Comparison of ENCODE assay signal across 13 mouse cellular contexts in genomic region chr19:16252696-16253095, GRCm38 (mm10).
A peak's percentile ranks its signal among the peaks of the same experiment; 100 is the strongest.
DNase-seq lines count a peak whose midpoint lies in the region; ATAC-seq and TF ChIP-seq lines count a peak whose summit lies in the region.
"Had no signal": no experiment of that assay in that cellular context is flagged by ENCODE, and none has a peak within 500 bp of the region (broad histone marks: within the 10 kb centered on the region; RNA-seq: fewer than 3 reads in every experiment).

No protein-coding gene starts in this region.

- H3K36me3 ChIP-seq in hindbrain, embryonic 14.5 days (replicated peaks; ENCODE audit: control insufficient read depth, insufficient read depth) = no peaks in the 10 kb centered on the region
- H3K36me3 ChIP-seq in hindbrain, postnatal 0 days (ENCODE audit: insufficient read depth, low read length) = no peaks in the 10 kb centered on the region
- H3K36me3 ChIP-seq: liver, embryonic 13.5 days; midbrain, embryonic 15.5 days had no signal

- H3K27ac ChIP-seq in hindbrain, embryonic 14.5 days = peak overlapping the region; percentile 23; the same call in 1 of the 2 replicates
- no peak overlapping the region for H3K27ac ChIP-seq in hindbrain, postnatal 0 days
- H3K27ac ChIP-seq: liver, embryonic 13.5 days; midbrain, embryonic 15.5 days had no signal

- no peak for TF ChIP-seq CTCF in hindbrain, postnatal 0 days (IDR thresholded peaks at IDR 0.05; ENCODE audit: low read depth)

- no peaks in the 10 kb centered on the region for H3K9me3 ChIP-seq in hindbrain, embryonic 14.5 days (ENCODE audit: control insufficient read depth, low read length)
- H3K9me3 ChIP-seq in hindbrain, postnatal 0 days (ENCODE audit: low read length) = no peaks in the 10 kb centered on the region
- H3K9me3 ChIP-seq: liver, embryonic 13.5 days; midbrain, embryonic 15.5 days had no signal

- no peak overlapping the region for H3K4me2 ChIP-seq in hindbrain, embryonic 14.5 days (replicated peaks)
- H3K4me2 ChIP-seq in hindbrain, postnatal 0 days (ENCODE audit: low read depth, low read length) = no peak overlapping the region
- H3K4me2 ChIP-seq: liver, embryonic 13.5 days; midbrain, embryonic 15.5 days had no signal

- DNase-seq in hindbrain, embryonic 14.5 days (ENCODE audit: low spot score) = no peak
- DNase-seq in hindbrain, postnatal 0 days (ENCODE audit: low spot score) = no peak
- peak; percentile 50 to 59 for DNase-seq in spleen, postnatal 36 days (ENCODE audit: low spot score in 2 of 2)
- no peak for DNase-seq in spleen, adult 12 weeks (ENCODE audit: low spot score)
- DNase-seq in urinary bladder, postnatal 36 days (ENCODE audit: low spot score in 2 of 2) = no peak
- no peak for DNase-seq in cerebellum, postnatal 14 days
- DNase-seq in testis, postnatal 14 days (ENCODE audit: low spot score) = no peak
- DNase-seq: cerebellum, postnatal 36 days; left cerebral cortex, postnatal 4 days; liver, embryonic 13.5 days had no signal

- no peaks in the 10 kb centered on the region for H3K27me3 ChIP-seq in hindbrain, embryonic 14.5 days (ENCODE audit: control insufficient read depth, insufficient read depth, low read length)
- H3K27me3 ChIP-seq in hindbrain, postnatal 0 days (ENCODE audit: insufficient read depth, low read length) = no peaks in the 10 kb centered on the region
- H3K27me3 ChIP-seq: liver, embryonic 13.5 days; midbrain, embryonic 15.5 days had no signal

- H3K9ac ChIP-seq in hindbrain, embryonic 14.5 days = no peak overlapping the region
- H3K9ac ChIP-seq in hindbrain, postnatal 0 days (replicated peaks; ENCODE audit: low read length) = no peak overlapping the region
- H3K9ac ChIP-seq: liver, embryonic 13.5 days; midbrain, embryonic 15.5 days had no signal

- WGBS in hindbrain, embryonic 14.5 days = 73% methylated on average over 4 of the region's 4 CpGs
- 74% methylated on average over 4 of the region's 4 CpGs for WGBS in hindbrain, postnatal 0 days

- H3K4me3 ChIP-seq in hindbrain, embryonic 14.5 days (replicated peaks; ENCODE audit: low read length) = no peak overlapping the region
- no peak overlapping the region for H3K4me3 ChIP-seq in hindbrain, postnatal 0 days (ENCODE audit: low read length)
- H3K4me3 ChIP-seq: liver, embryonic 13.5 days; midbrain, embryonic 15.5 days had no signal

- H3K4me1 ChIP-seq in hindbrain, embryonic 14.5 days (replicated peaks; ENCODE audit: control insufficient read depth, insufficient read depth, low read length) = peaks cover 24% of the 10 kb centered on the region
- H3K4me1 ChIP-seq in hindbrain, postnatal 0 days (ENCODE audit: insufficient read depth, low read length) = peaks cover 9% of the 10 kb centered on the region

- no peak for ATAC-seq in hindbrain, embryonic 14.5 days (ENCODE audit: low FRiP score)
- no peak for ATAC-seq in hindbrain, postnatal 0 days
- ATAC-seq in megakaryocyte, adult 5-6 weeks (ENCODE audit: poor library complexity, severe bottlenecking) = peak; percentile 97
- ATAC-seq: forebrain, embryonic 16.5 days had no signal

Comparison
In these comparisons a context has a peak if more than half of its experiments do, and no peak if none do; other contexts are left out.
1. DNase-seq: peak in spleen, postnatal 36 days (2 of 2); none in hindbrain, embryonic 14.5 days (single experiment), hindbrain, postnatal 0 days (single experiment), spleen, adult 12 weeks (single experiment), urinary bladder, postnatal 36 days (0 of 2), cerebellum, postnatal 14 days (0 of 2) and testis, postnatal 14 days (single experiment).